Mouse (Mus musculus) cerebellum, postnatal 25 days (tissue): ENCODE measurements around the gene Vmn1r30.

Experiments used
- DNase-seq, 2 experiments: peaks; one replicate each; pipeline ENCODE4 v3.0.0; 2021; ENCODE audit warnings: mixed read lengths in 2 of 2

Gene Vmn1r30

GRCm38 (mm10) chr6:58443285-58443684 is at the start of gene Vmn1r30:
Gene Vmn1r30, minus strand, starts transcription at chr6:58443385.
- DNase-seq, result no peak

GRCm38 (mm10) chr6:58475230-58475629 is 32.0 kb upstream of the Vmn1r30 start, which contains the start of gene Vmn1r31:
Gene Vmn1r31, minus strand, starts transcription at chr6:58475330.
- no peak for DNase-seq
